Mouse (Mus musculus) kidney, embryonic 14.5 days (tissue): ENCODE results near the gene Lrrfip1. TPM values are rescaled to one million over a fixed set of nuclear protein-coding genes. Genes with fewer than 3 reads are reported as not detected.

Experiments used
- ATAC-seq: fragments of 200-750 bp; cut with Nextera tagmentation; 2 replicates; pipeline ENCODE4 v1.8.0; 2017; ENCODE audit warnings: moderate number of reproducible peaks, mild to moderate bottlenecking, moderate TSS enrichment, moderate library complexity; ENCODE audit not compliant: low FRiP score, low TSS enrichment
- H3K27ac ChIP-seq: fragments of 300-500 bp; sonication (generic); 2 replicates; pipeline ENCODE4 v1.5.1; 2014; ENCODE audit warnings: low read depth, mild to moderate bottlenecking, low read length, moderate library complexity, mixed read lengths
- H3K27me3 ChIP-seq: fragments of 300-500 bp; sonication (generic); 2 replicates; pipeline ENCODE4 v1.6.1; 2014; ENCODE audit warnings: mild to moderate bottlenecking, low read length; ENCODE audit not compliant: control insufficient read depth, insufficient read depth
- H3K36me3 ChIP-seq: fragments of 300-500 bp; sonication (generic); 2 replicates; pipeline ENCODE4 v1.6.1; 2014; ENCODE audit warnings: low read length, mixed read lengths; ENCODE audit not compliant: control insufficient read depth, insufficient read depth
- H3K4me1 ChIP-seq: fragments of 300-500 bp; sonication (generic); 2 replicates; pipeline ENCODE4 v1.6.1; 2014; ENCODE audit warnings: low read length, mixed read lengths; ENCODE audit not compliant: control insufficient read depth, insufficient read depth
- H3K4me2 ChIP-seq: fragments of 300-500 bp; sonication (generic); replicated peaks from 2 replicates; pipeline ENCODE4 v1.6.1; 2014; ENCODE audit warnings: low read depth, mild to moderate bottlenecking, low read length
- H3K4me3 ChIP-seq: fragments of 300-500 bp; sonication (generic); 2 replicates; pipeline ENCODE4 v1.5.1; 2014; ENCODE audit warnings: mild to moderate bottlenecking, low read length
- H3K9ac ChIP-seq: fragments of 300-500 bp; sonication (generic); 2 replicates; pipeline ENCODE4 v1.6.1; 2014; ENCODE audit warnings: low read depth, mild to moderate bottlenecking, low read length, moderate library complexity
- H3K9me3 ChIP-seq: fragments of 300-500 bp; sonication (generic); 2 replicates; pipeline ENCODE4 v1.6.1; 2016; ENCODE audit warnings: low read length; ENCODE audit not compliant: control insufficient read depth
- WGBS: fragments of 180-500 bp; shearing (Covaris S2); extraction: QIAGEN DNeasy Blood & Tissue Kit; methylation state at CpG from one replicate; pipeline ENCODE4 v1.1.7; 2014; 5-methylcytosine and 5-hydroxymethylcytosine counted together
- polyA plus RNA-seq: library from polyadenylated mRNA; unstranded; fragments of >200 nt; fragmentation: Nextera tagmentation; extraction: Ambion mirVana; gene quantifications from 2 replicates; pipeline ENCODE4 v1.2.1, GENCODE M21; 2014

Gene Lrrfip1
- polyA plus RNA-seq, 1 experiment from 2014 or later = 33.6 TPM

- Histone ChIP-seq H3K9me3 (no peaks in the 10 kb centered on the region), H3K27ac (no peak overlapping the region), H3K4me1 (peaks cover 11% of the 10 kb centered on the region; the same call in 1 of the 2 replicates), H3K36me3 (no peaks in the 10 kb centered on the region), H3K9ac (no peak overlapping the region), H3K4me2 (no peak overlapping the region), H3K27me3 (no peaks in the 10 kb centered on the region), H3K4me3 (no peak overlapping the region)
- no peak for ATAC-seq
- 83% methylated on average over 3 of the region's 3 CpGs for WGBS
Observed at GRCm38 (mm10) chr1:91002641-91003040, 4.1 kb downstream of the Lrrfip1 start.

- 78% methylated on average over 8 of the region's 8 CpGs for WGBS
- Histone ChIP-seq H3K4me3 (no peak overlapping the region), H3K27me3 (no peaks in the 10 kb centered on the region), H3K27ac (no peak overlapping the region), H3K9ac (no peak overlapping the region), H3K9me3 (no peaks in the 10 kb centered on the region), H3K36me3 (no peaks in the 10 kb centered on the region), H3K4me1 (peaks cover 11% of the 10 kb centered on the region; the same call in 1 of the 2 replicates), H3K4me2 (no peak overlapping the region)
- ATAC-seq = no peak
Observed at GRCm38 (mm10) chr1:91003522-91004253, 5.2 kb downstream of the Lrrfip1 start.

- H3K4me3 ChIP-seq = no peak overlapping the region
- no peaks in the 10 kb centered on the region for H3K36me3 ChIP-seq
- 62% methylated on average over 5 of the region's 5 CpGs for WGBS
- no peak overlapping the region for H3K9ac ChIP-seq
- H3K9me3 ChIP-seq = no peaks in the 10 kb centered on the region
- H3K27ac ChIP-seq = no peak overlapping the region
- H3K27me3 ChIP-seq = no peaks in the 10 kb centered on the region
- no peak overlapping the region for H3K4me2 ChIP-seq
- no peaks in the 10 kb centered on the region for H3K4me1 ChIP-seq
- no peak for ATAC-seq
Observed at GRCm38 (mm10) chr1:91006037-91006436, 7.5 kb downstream of the Lrrfip1 start.

- no peak overlapping the region for H3K27ac ChIP-seq
- ATAC-seq = no peak
- WGBS = 83% methylated on average over 9 of the region's 9 CpGs
- no peak overlapping the region for H3K4me2 ChIP-seq
- H3K9me3 ChIP-seq = no peaks in the 10 kb centered on the region
- H3K4me3 ChIP-seq = no peak overlapping the region
- H3K9ac ChIP-seq = no peak overlapping the region
- no peaks in the 10 kb centered on the region for H3K36me3 ChIP-seq
- no peaks in the 10 kb centered on the region for H3K27me3 ChIP-seq
- H3K4me1 ChIP-seq = peaks cover 3% of the 10 kb centered on the region; the same call in 1 of the 2 replicates
Observed at GRCm38 (mm10) chr1:91006708-91007107, 8.2 kb downstream of the Lrrfip1 start.

- Histone ChIP-seq H3K27ac (no peak overlapping the region), H3K36me3 (no peaks in the 10 kb centered on the region), H3K4me2 (no peak overlapping the region), H3K9me3 (no peaks in the 10 kb centered on the region), H3K9ac (no peak overlapping the region), H3K4me3 (no peak overlapping the region), H3K4me1 (peaks cover 14% of the 10 kb centered on the region; the same call in 1 of the 2 replicates), H3K27me3 (no peaks in the 10 kb centered on the region)
- 92% methylated on average over 14 of the region's 14 CpGs for WGBS
- ATAC-seq = no peak
Observed at GRCm38 (mm10) chr1:91008147-91008682, 9.7 kb downstream of the Lrrfip1 start.

DNA sequence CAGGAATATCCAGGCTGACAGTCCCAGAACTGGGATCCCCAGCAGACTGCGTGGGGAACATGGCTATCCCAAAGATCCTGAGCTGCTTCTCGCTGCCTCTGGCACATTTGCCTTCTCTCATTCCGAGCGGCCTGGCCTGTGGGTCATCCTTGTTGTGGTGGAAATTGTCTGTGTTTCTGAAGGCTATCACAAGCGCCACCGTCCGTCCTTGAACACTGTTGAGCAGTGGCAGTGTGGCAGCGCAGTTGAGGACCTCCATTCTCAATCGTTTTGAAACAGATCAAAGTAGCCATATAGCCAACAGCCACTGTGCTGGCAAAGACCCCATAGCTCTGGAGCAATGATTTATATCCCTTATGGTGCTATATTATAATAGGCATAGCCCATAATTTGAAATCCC, 10.2 kb downstream of the Lrrfip1 start:
- H3K4me1 ChIP-seq = peaks cover 18% of the 10 kb centered on the region; the same call in 1 of the 2 replicates
- H3K27ac ChIP-seq = no peak overlapping the region
- H3K4me2 ChIP-seq = no peak overlapping the region
- H3K9ac ChIP-seq = no peak overlapping the region
- H3K9me3 ChIP-seq = no peaks in the 10 kb centered on the region
- no peak for ATAC-seq
- H3K27me3 ChIP-seq = no peaks in the 10 kb centered on the region
- WGBS = 89% methylated on average over 9 of the region's 9 CpGs
- H3K4me3 ChIP-seq = no peak overlapping the region
- H3K36me3 ChIP-seq = no peaks in the 10 kb centered on the region

GRCm38 (mm10) chr1:91009266-91009665, 10.7 kb downstream of the Lrrfip1 start:
- Histone ChIP-seq H3K27me3 (no peaks in the 10 kb centered on the region), H3K9me3 (no peaks in the 10 kb centered on the region), H3K9ac (no peak overlapping the region), H3K4me3 (no peak overlapping the region), H3K4me2 (no peak overlapping the region), H3K36me3 (no peaks in the 10 kb centered on the region), H3K4me1 (peaks cover 19% of the 10 kb centered on the region; the same call in 1 of the 2 replicates), H3K27ac (no peak overlapping the region)
- WGBS = 83% methylated on average over 6 of the region's 6 CpGs
- ATAC-seq = no peak

DNA sequence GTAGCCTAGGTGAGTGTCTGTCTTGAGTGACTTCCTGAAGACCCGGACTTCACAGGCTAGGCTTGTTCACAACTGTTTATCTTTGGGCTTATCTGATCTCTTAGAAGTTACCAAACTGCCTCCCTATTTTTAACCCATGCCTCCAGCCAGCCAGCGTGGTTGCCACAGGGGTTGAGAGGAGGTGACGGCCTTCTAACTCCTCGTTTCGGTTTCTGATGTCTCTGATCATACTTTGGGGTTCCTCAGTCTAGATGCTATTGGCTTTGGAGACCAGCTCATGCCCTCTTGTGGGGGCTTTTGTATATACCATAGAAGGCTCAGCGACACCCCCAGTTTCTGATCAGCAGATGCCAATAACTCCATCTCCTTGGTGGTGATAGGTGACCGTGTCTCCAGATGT, 11.7 kb downstream of the Lrrfip1 start:
- ATAC-seq = no peak
- Histone ChIP-seq H3K36me3 (no peaks in the 10 kb centered on the region), H3K27me3 (no peaks in the 10 kb centered on the region), H3K4me3 (no peak overlapping the region), H3K9me3 (no peaks in the 10 kb centered on the region), H3K4me2 (no peak overlapping the region), H3K9ac (no peak overlapping the region), H3K27ac (no peak overlapping the region), H3K4me1 (peaks cover 19% of the 10 kb centered on the region; the same call in 1 of the 2 replicates)
- 77% methylated on average over 7 of the region's 7 CpGs for WGBS

DNA sequence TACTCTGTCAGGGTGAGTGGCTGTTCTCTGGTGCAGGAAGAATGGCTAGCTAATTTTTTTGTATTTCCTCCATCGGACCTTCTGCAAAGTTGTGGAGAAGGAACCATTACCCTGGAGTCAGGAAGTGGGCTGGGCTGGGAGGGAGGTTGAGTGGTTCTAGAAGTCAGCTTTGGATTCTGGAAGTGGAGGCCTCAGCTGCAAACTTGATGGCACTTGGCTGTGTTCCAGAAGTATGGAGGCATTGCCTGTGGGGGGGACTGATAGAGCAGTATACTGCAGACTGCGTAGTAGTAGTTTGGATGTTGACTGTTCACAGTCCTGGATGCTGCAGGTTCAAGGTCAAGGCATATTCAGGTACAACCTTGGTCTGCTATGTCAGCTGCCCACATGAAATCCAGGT, 12.2 kb downstream of the Lrrfip1 start:
- Histone ChIP-seq H3K27ac (no peak overlapping the region), H3K9me3 (no peaks in the 10 kb centered on the region), H3K36me3 (no peaks in the 10 kb centered on the region), H3K4me1 (peaks cover 19% of the 10 kb centered on the region; the same call in 1 of the 2 replicates), H3K9ac (no peak overlapping the region), H3K4me3 (no peak overlapping the region), H3K4me2 (no peak overlapping the region), H3K27me3 (no peaks in the 10 kb centered on the region)
- no peak for ATAC-seq
- WGBS = 82% methylated on average over 2 of the region's 2 CpGs
